Mouse (Mus musculus): Measurements from ENCODE around the gene Larp4b.

Larp4b gene

DNA sequence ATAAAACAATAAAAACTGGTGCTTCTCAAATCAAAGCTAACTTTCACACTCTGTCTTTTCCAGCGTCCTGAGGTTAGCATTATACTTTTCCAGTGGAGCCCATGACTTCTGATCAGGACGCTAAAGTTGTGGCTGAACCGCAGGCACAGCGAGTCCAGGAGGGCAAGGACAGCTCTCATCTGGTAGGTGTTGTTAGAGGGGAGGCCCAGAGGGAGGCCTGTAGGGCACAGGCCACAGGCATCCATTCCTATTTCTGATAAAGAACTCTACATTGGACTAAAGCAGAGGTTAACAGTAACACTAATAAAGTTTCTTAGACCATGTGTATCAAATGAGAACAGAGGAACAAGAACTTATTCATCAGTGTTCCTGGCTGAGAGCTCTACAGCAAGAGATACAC, 28.4 kb downstream of the Larp4b start:
- DNase-seq (ENCODE audit: extremely low spot score) = no peak

DNA sequence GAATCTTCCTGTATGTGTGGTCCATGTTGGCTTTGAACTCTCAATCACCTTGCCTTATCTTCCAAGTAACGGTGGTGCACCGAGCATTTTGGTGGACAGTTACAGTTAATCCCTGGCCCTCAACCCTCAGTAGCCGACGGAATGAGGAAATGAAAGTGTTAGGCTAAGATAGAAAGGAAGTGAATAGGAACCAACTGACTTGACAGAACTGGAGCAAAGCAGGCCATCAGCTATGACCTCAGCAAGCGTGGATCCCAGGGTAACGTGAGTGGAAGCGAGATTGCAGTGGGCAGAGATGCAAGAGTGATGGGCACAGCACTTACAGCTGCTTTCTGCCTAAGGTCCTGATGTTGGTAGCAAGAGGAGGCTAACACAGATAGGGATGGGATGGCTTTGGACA, 31.5 kb downstream of the Larp4b start:
- no peak for DNase-seq (ENCODE audit: extremely low spot score)

DNA sequence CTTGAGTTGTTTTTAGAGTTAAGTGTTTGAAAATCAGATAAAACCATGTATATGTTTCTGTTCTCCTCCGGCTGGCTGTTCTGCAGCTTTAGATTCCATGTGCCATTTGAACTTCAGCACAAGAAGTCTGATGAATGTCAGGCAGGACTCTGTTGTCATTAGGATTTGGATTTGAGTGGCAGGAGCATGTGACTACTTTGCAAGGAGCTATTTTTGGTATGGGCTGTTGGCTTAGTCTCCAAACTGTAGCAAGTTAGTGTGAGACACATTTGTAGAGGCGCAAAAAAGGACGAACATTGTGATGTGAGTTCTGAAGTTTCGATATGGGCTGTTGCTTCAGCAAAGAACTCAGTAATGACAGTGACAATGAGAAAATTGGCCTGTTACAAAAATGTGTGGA, 34.0 kb downstream of the Larp4b start:
- no peak for DNase-seq (ENCODE audit: extremely low spot score)

- no peak for DNase-seq (ENCODE audit: extremely low spot score)
Observed at GRCm38 (mm10) chr13:9128707-9129314, 35.1 kb downstream of the Larp4b start.

GRCm38 (mm10) chr13:9134421-9134820, 40.7 kb downstream of the Larp4b start:
- no peak for DNase-seq (ENCODE audit: extremely low spot score)

DNA sequence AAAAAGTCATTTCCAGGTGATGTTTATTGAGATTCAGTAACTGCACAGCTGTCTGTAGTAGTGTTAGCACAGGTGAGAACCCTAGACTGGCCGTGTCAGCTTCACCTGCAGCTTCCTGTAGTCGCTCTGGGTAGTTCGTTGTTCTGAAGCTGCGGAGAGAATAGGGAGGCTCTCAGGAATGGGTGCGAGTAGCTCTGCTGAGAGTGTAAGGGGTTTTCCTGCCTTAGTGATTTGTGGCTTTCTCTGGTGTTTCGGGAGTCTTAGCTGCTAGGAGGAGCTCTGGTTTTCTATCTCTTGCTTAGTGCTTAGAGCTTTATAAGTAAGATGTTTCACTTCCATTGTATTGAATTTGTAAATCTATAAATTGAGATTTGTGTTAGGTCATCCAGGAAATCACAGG, 42.4 kb downstream of the Larp4b start:
- DNase-seq (ENCODE audit: extremely low spot score) = no peak

GRCm38 (mm10) chr13:9136733-9137132, 43.1 kb downstream of the Larp4b start:
- DNase-seq (ENCODE audit: extremely low spot score) = no peak

DNA sequence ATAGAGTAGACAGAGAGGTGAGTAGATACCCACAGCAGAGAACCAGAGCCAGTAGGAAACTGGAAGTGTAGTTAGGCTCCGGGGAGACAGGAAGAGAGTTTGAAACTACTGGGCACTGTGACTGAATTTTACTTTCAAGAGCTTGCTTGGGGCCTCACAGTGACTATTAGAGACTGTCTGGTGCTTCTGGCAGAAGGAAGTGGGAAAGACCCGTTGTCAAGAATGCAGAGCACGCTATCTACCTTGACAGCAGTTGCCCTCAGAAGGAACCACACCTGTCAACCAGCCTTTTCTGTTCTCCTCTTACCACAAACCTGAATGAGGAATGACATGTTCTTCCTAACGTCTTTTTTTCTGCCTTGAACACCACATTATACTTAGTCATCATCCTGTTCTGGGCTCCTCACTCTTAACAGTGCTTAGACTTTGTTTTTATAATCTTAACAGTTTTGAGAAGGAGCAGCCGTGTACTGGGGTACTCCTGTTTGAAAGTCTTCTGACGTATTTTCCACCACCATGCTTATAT, 45.8 kb downstream of the Larp4b start:
- no peak for DNase-seq (ENCODE audit: extremely low spot score)

DNA sequence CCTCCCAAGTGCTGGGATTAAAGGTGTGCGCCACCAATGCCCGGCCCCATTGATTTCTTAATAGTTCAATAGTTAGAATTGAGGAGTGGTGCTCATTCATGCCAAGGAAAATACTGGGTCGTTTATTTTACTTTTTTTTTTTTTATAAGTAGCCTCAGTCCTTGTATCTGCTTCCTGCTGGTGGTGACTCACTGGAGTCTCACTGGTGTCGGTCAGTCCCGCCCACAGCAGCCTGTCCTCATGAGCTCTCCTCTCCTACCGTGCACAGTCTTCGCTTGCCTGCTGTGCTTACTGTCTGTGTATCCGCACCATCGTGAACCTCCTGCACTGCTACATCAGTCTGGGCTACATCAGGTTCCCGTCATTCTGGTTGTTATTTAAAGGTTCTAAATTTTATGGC, 46.5 kb downstream of the Larp4b start:
- no peak for DNase-seq (ENCODE audit: extremely low spot score)

GRCm38 (mm10) chr13:9142371-9142770, 48.7 kb downstream of the Larp4b start:
- peak; percentile 5 for DNase-seq (ENCODE audit: extremely low spot score)

DNA sequence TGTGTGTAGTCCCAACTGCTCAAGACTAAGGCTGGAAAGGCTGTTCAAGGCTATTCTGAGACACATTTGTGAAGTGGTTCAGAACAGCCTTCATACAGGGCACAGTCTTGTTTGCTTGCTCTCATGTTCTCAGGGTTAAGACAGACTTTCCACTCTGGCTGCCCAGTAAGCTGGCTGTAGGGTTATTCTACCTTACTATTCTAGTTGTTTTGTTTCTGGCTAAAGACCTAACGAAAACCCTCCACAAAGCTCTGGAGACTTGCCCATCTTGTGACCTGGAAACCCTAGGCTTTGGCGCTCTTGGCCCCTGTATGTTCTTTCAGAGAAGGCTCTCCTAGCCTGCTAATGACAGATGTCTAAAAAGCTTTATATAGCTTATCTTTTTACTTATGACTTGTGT, 55.1 kb downstream of the Larp4b start:
- no peak for DNase-seq (ENCODE audit: extremely low spot score)

GRCm38 (mm10) chr13:9149473-9150217, 56.0 kb downstream of the Larp4b start:
- DNase-seq (ENCODE audit: extremely low spot score) = no peak

DNA sequence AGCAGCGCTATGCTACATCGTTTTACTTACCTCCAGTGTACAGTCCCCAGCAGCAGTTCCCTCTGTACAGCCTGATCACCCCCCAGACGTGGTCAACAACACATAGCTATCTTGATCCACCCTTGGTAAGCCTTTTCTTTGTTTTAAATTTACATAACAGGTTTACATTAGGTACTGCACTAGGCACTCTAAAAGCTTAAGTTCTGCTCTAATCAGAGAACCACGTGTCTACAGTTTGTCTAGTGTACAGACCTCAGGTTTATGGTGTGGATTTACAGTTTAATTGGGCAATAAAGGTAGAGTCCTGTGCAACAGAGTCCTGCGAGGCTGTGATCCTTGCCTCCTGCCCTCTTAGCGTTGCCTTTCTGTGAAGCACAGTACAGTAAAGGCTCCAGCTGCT, 57.4 kb downstream of the Larp4b start:
- no peak for DNase-seq (ENCODE audit: extremely low spot score)

- DNase-seq (ENCODE audit: extremely low spot score) = no peak
Observed at GRCm38 (mm10) chr13:9151619-9152018, 57.9 kb downstream of the Larp4b start.

DNA sequence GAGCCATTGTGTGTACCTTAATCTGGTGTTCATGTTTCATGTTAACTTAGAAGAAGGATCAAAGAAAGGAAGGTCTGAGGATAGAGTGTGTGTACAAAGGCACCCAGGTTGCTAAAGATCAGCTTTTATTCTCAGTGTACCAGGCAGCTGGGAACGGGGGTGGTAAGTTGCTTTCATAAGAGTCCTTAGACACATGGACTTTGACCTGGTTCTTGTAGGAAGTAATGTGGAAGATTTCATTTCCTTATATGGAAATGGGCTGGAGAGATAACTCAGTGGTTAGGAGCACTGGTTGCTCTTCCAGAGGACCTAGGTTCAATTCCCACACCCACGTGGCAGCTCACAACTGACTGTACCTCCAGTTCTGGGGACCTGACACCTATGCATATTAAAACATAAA, 58.6 kb downstream of the Larp4b start:
- no peak for DNase-seq (ENCODE audit: extremely low spot score)

DNA sequence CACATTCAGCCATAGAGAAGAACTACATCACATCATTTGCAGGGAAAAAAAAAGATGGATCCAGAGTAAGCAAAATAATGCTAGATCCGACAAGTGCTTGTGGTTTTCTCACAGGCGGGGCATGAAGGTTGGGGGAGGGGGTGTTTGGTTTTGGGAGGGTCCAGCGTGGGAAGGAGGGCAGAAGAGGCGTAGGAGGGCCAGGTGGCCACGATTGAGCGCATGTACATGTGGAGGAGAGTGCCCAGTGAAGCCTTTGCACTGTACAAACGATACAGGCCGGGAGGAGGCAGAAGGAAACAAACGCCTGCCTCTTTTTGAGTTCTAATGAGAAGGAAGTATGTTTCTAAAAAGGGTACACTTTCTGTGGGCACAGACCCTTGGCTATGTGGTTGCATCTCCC, 60.1 kb downstream of the Larp4b start:
- DNase-seq (ENCODE audit: extremely low spot score) = no peak

DNA sequence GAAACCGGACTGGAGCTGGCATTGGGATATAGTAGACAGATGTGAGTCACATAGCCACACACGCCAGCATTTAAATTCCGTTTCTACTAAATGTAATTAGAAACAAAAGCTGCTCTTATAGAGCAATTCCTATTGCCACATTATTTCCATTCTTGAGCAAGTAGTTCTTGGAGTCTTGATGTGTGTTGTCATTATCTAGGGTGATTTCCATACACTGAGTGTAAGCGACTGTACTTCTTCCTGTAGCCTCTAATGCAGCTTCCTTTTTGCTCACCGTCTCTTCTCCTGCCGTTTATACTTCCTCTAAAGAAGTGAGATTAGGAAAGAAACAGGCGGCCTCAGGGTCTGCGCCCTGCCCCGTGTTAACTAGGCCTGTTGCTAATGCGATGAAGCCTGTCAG, 65.6 kb downstream of the Larp4b start:
- DNase-seq (ENCODE audit: extremely low spot score) = no peak

DNA sequence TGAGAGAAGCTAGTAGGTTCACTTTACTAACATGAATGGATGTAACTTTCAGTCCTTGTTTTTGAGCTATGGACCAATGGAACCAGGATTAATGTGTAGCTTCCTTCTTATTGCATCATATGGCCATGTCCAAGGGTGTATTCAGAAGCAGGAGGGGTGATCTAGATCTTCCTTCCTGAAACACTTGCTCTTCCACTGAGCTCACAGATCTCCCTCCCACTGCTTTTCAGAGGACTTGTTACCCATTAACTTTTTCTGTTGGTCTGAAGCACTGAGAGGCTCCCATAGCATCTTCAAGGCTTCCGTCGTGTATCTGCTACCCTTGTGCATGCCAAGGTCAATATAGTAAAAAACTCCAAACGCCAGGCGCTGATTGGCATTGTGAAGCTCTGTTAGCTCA, 69.2 kb downstream of the Larp4b start:
- DNase-seq (ENCODE audit: extremely low spot score) = no peak

DNA sequence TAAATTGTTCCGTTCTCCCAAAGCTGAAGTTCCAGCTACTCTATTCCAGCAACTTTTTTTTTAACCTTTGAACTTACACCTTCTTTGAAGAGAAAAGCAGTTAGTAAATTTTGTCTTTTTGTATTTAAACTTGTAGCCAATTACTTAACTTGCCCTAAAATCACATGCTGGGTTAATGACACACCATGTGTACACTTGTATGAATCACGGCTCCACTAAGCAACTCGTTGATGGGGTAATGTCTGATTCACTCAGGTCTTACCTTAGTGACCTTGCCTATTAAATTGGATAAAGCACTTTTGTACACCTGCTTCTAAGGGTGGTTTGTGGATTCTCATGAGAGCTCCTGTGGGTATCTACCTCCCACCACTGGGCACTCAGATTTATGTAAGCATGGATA, 74.2 kb downstream of the Larp4b start:
- no peak for DNase-seq (ENCODE audit: extremely low spot score)

DNA sequence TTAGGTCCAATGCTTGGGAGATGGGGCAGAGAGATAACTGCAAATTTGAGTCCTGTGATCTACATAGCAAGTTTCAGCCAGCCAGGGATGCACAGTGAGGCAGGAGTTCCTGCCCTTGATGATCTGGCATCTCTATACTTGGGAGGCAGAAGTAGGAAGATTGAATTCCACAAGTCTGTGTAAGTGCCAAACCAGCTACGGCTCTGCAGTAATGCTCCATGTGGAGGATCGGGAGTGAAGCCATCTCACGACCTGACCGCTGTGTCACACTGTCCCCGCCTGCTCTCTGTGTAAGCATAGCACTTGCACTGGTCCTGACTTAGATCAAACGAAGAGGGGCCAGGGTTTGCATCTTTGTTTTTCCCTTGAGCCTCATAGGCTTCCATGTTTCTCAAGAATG, 75.9 kb downstream of the Larp4b start:
- no peak for DNase-seq (ENCODE audit: extremely low spot score)

DNA sequence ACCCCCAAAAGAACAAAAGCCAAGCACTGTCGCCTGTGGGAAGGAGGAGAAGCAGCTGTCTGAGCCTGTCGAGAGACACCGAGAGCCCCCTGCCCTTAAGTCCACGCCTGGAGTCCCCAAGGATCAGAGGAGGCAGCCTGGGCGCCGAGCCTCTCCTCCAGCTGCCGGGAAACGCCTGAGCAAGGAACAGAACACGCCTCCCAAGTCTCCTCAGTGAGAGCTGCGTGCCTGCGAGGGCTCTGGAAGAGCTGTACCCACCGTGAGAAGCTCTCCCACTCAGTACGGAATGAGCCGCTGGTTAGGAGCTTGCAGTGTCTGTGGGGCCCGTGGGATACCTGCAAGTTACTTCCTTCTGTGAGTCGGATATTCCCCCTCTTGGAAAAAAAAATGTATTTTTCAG, 77.0 kb downstream of the Larp4b start:
- DNase-seq (ENCODE audit: extremely low spot score) = no peak

- DNase-seq (ENCODE audit: extremely low spot score) = no peak
Observed at GRCm38 (mm10) chr13:9173414-9173813, 79.7 kb downstream of the Larp4b start.

- no peak for DNase-seq (ENCODE audit: extremely low spot score)
Observed at GRCm38 (mm10) chr13:9175171-9175570, 81.5 kb downstream of the Larp4b start.

DNA sequence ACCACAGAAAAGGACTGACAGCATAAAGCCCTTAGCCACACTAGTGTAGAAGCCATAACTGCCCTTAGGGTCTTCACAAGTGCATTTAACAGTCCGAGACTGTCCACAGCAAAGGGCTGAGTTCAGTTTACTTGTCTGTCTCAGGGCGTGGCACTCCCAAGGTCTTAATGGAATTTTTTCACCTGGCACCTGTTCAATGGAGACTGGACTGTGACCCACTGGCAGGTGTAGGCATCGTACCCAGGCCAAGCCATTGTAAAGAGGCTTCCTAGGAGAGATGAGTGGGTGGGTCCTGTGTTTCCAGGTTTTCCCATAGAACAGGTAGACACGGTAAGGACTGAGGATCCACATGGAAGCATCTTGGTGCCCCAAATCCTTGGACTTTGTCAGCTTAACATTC, 84.6 kb downstream of the Larp4b start:
- DNase-seq (ENCODE audit: extremely low spot score) = no peak

All from embryo, embryonic 9.5 days (tissue).